28 mouse cellular contexts compared by ENCODE assay signal in genomic region chr1:99599696-99600489, GRCm38 (mm10).
"Had no signal": no experiment of that assay in that cellular context is flagged by ENCODE, and none has a peak within 500 bp of the region (broad histone marks: within the 10 kb centered on the region; RNA-seq: fewer than 3 reads in every experiment).

No protein-coding gene starts in this region.

- H3K9me3 ChIP-seq: heart, embryonic 15.5 days; hindbrain, embryonic 13.5 days; hindbrain, embryonic 15.5 days; kidney, embryonic 15.5 days; limb, embryonic 10.5 days; limb, embryonic 12.5 days; liver, embryonic 13.5 days; liver, embryonic 15.5 days had no signal

- H3K36me3 ChIP-seq: heart, embryonic 13.5 days; heart, embryonic 15.5 days; hindbrain, embryonic 13.5 days; hindbrain, embryonic 15.5 days; kidney, embryonic 15.5 days; limb, embryonic 10.5 days; limb, embryonic 12.5 days; liver, embryonic 13.5 days; liver, embryonic 15.5 days had no signal

- H3K9ac ChIP-seq: heart, embryonic 13.5 days; heart, embryonic 15.5 days; hindbrain, embryonic 13.5 days; hindbrain, embryonic 15.5 days; kidney, embryonic 15.5 days; limb, embryonic 12.5 days; liver, embryonic 13.5 days; liver, embryonic 15.5 days; liver, postnatal 0 days had no signal

- H3K27ac ChIP-seq: heart, adult 2 months; heart, embryonic 13.5 days; heart, embryonic 15.5 days; hindbrain, embryonic 13.5 days; hindbrain, embryonic 15.5 days; hindbrain, postnatal 0 days; kidney, embryonic 15.5 days; kidney, postnatal 0 days; left cerebral cortex, adult 2 months; limb, embryonic 10.5 days; limb, embryonic 12.5 days; liver, embryonic 13.5 days; liver, embryonic 15.5 days had no signal

- ATAC-seq: hindbrain, postnatal 0 days; intestine, embryonic 16.5 days; liver, postnatal 0 days had no signal

- DNase-seq: gastrocnemius, postnatal 14 days; gastrocnemius, postnatal 36 days; heart, adult 11 months; heart, adult 2 months; heart, postnatal 14 days; heart, postnatal 36 days; kidney, adult 11 months; kidney, adult 2 months; kidney, adult 9 months; kidney, postnatal 14 days; kidney, postnatal 36 days; liver; liver, embryonic 13.5 days; liver, postnatal 0 days had no signal

- H3K4me3 ChIP-seq: heart, adult 2 months; heart, embryonic 13.5 days; heart, embryonic 15.5 days; hindbrain, embryonic 13.5 days; hindbrain, embryonic 15.5 days; kidney, embryonic 15.5 days; left cerebral cortex, adult 2 months; limb, embryonic 10.5 days; limb, embryonic 12.5 days; liver, embryonic 13.5 days; liver, embryonic 15.5 days had no signal

- H3K4me1 ChIP-seq: heart, embryonic 13.5 days; heart, embryonic 15.5 days; hindbrain, embryonic 13.5 days; hindbrain, embryonic 15.5 days; kidney, embryonic 15.5 days; limb, embryonic 10.5 days; limb, embryonic 12.5 days; liver, embryonic 13.5 days; liver, embryonic 15.5 days had no signal

- H3K27me3 ChIP-seq: heart, embryonic 13.5 days; heart, embryonic 15.5 days; hindbrain, embryonic 13.5 days; hindbrain, embryonic 15.5 days; kidney, embryonic 15.5 days; limb, embryonic 12.5 days; liver, embryonic 13.5 days; liver, embryonic 15.5 days had no signal

- H3K4me2 ChIP-seq: heart, embryonic 11.5 days; heart, embryonic 13.5 days; heart, embryonic 15.5 days; hindbrain, embryonic 13.5 days; hindbrain, embryonic 15.5 days; kidney, embryonic 15.5 days; limb, embryonic 12.5 days; liver, embryonic 11.5 days; liver, embryonic 13.5 days; liver, embryonic 15.5 days had no signal
